Mouse (Mus musculus) C2C12 (cell line): ENCODE measurements around the gene Sh2d3c. TPM values are rescaled to one million over a fixed set of nuclear protein-coding genes. Genes with fewer than 3 reads are reported as not detected.

Source experiments
- H3K27me3 ChIP-seq: one replicate; pipeline ENCODE4 v1.6.1; 2011; ENCODE audit not compliant: control insufficient read depth, insufficient read depth, insufficient read length
- H3K36me3 ChIP-seq: one replicate; pipeline ENCODE4 v1.6.1; 2011; ENCODE audit not compliant: control insufficient read depth, insufficient read depth
- H3K4me3 ChIP-seq: one replicate; pipeline ENCODE4 v1.5.1; 2011; ENCODE audit warnings: mild to moderate bottlenecking, control low read depth; ENCODE audit not compliant: poor library complexity, insufficient read depth, severe bottlenecking
- H3K79me2 ChIP-seq: one replicate; pipeline ENCODE4 v1.6.1; 2011; ENCODE audit not compliant: control insufficient read depth, insufficient read depth
- H3K79me3 ChIP-seq: one replicate; pipeline ENCODE4 v1.6.1; 2011; ENCODE audit warnings: low read depth, control low read depth
- H3ac ChIP-seq: one replicate; pipeline ENCODE3; 2011; ENCODE audit warnings: low read depth; ENCODE audit not compliant: control insufficient read depth, insufficient read length
- CEBPB ChIP-seq: IDR thresholded peaks from one replicate; pipeline ENCODE4 v1.6.1; 2011; ENCODE audit warnings: low read depth, mild to moderate bottlenecking, control low read depth, moderate library complexity
- CTCF ChIP-seq: IDR thresholded peaks from one replicate; pipeline ENCODE4 v1.5.1; 2011; ENCODE audit not compliant: control insufficient read depth, insufficient read depth, insufficient read length
- FOSL1 ChIP-seq: IDR thresholded peaks from one replicate; pipeline ENCODE4 v1.8.0; 2011; ENCODE audit warnings: mild to moderate bottlenecking, low read length; ENCODE audit not compliant: poor library complexity, insufficient read depth, severe bottlenecking
- MAX ChIP-seq: IDR thresholded peaks from one replicate; pipeline ENCODE4 v1.6.1; 2011; ENCODE audit warnings: mild to moderate bottlenecking, control low read depth
- MYOD1 ChIP-seq: IDR thresholded peaks from one replicate; pipeline ENCODE4 v1.6.1; 2011; ENCODE audit warnings: low read depth; ENCODE audit not compliant: control insufficient read depth, insufficient read length
- MYOG ChIP-seq: IDR thresholded peaks from one replicate; pipeline ENCODE4 v1.6.1; 2011; ENCODE audit not compliant: control insufficient read depth, insufficient read length; ENCODE audit errors: extremely low read depth
- USF1 ChIP-seq: IDR thresholded peaks from one replicate; pipeline ENCODE4 v1.6.1; 2011; ENCODE audit warnings: low read depth, mild to moderate bottlenecking, control low read depth, moderate library complexity
- polyA plus RNA-seq: library from polyadenylated mRNA; unstranded; fragments of >200 nt; fragmentation: generic; extraction: Trizol; gene quantifications from one replicate; pipeline ENCODE4 v1.2.1, GENCODE M21; 2012; ENCODE audit warnings: missing spikeins

Gene Sh2d3c
- polyA plus RNA-seq, 1 experiment: 0.50 TPM

GRCm38 (mm10) chr2:32758503-32758902, 37.6 kb downstream of the Sh2d3c start:
- H3K36me3 ChIP-seq: peaks cover 10% of the 10 kb centered on the region

GRCm38 (mm10) chr2:32759001-32759400, 38.1 kb downstream of the Sh2d3c start:
- Histone ChIP-seq H3K79me3 (no peaks in the 10 kb centered on the region), H3K27me3 (no peaks in the 10 kb centered on the region), H3K36me3 (peaks cover 10% of the 10 kb centered on the region), H3K4me3 (no peak overlapping the region), H3K79me2 (no peaks in the 10 kb centered on the region), H3ac (no peak overlapping the region)
- TF ChIP-seq MAX: no peak
- no peak for TF ChIP-seq FOSL1
- TF ChIP-seq CTCF: no peak
- TF ChIP-seq MYOG: no peak
- TF ChIP-seq USF1: no peak
- no peak for TF ChIP-seq MYOD1
- TF ChIP-seq CEBPB: no peak

More at GRCm38 (mm10) chr2:32758503-32758902, 37.6 kb downstream of the Sh2d3c start:
- Histone ChIP-seq H3K27me3 (no peaks in the 10 kb centered on the region), H3K79me2 (no peaks in the 10 kb centered on the region), H3K4me3 (no peak overlapping the region), H3K79me3 (no peaks in the 10 kb centered on the region), H3ac (no peak overlapping the region)
- TF ChIP-seq USF1 (no peak), CEBPB (no peak), FOSL1 (no peak), MAX (no peak), CTCF (no peak), MYOD1 (no peak), MYOG (no peak)

GRCm38 (mm10) chr2:32761361-32761760, 40.5 kb downstream of the Sh2d3c start:
- Histone ChIP-seq H3K27me3 (no peaks in the 10 kb centered on the region), H3K4me3 (no peak overlapping the region), H3K79me3 (no peaks in the 10 kb centered on the region), H3ac (no peak overlapping the region), H3K36me3 (peaks cover 10% of the 10 kb centered on the region), H3K79me2 (no peaks in the 10 kb centered on the region)
- no peak for TF ChIP-seq CEBPB
- TF ChIP-seq MYOD1: no peak
- TF ChIP-seq MAX: no peak
- no peak for TF ChIP-seq CTCF
- TF ChIP-seq FOSL1: no peak

GRCm38 (mm10) chr2:32761859-32762258, 41.0 kb downstream of the Sh2d3c start:
- Histone ChIP-seq H3ac (no peak overlapping the region), H3K4me3 (no peak overlapping the region), H3K36me3 (peaks cover 10% of the 10 kb centered on the region), H3K79me3 (no peaks in the 10 kb centered on the region), H3K27me3 (no peaks in the 10 kb centered on the region), H3K79me2 (no peaks in the 10 kb centered on the region)
- TF ChIP-seq MYOG (no peak), MAX (no peak), CTCF (no peak), FOSL1 (no peak), USF1 (no peak), MYOD1 (no peak), CEBPB (no peak)

- Histone ChIP-seq H3K79me3 (no peaks in the 10 kb centered on the region), H3K36me3 (peaks cover 10% of the 10 kb centered on the region), H3K79me2 (no peaks in the 10 kb centered on the region), H3K27me3 (no peaks in the 10 kb centered on the region), H3ac (no peak overlapping the region), H3K4me3 (no peak overlapping the region)
- peak; percentile 22 for TF ChIP-seq CTCF
- TF ChIP-seq MYOD1: no peak
- no peak for TF ChIP-seq MYOG
Observed at GRCm38 (mm10) chr2:32763353-32763752, 42.5 kb downstream of the Sh2d3c start.

- Histone ChIP-seq H3K79me2 (no peaks in the 10 kb centered on the region), H3K4me3 (no peak overlapping the region), H3K27me3 (no peaks in the 10 kb centered on the region), H3ac (no peak overlapping the region), H3K79me3 (no peaks in the 10 kb centered on the region), H3K36me3 (no peaks in the 10 kb centered on the region)
- TF ChIP-seq MAX: no peak
- no peak for TF ChIP-seq CEBPB
- TF ChIP-seq USF1: no peak
- no peak for TF ChIP-seq MYOD1
- TF ChIP-seq CTCF: no peak
Observed at GRCm38 (mm10) chr2:32767241-32767640, 46.4 kb downstream of the Sh2d3c start.

DNA sequence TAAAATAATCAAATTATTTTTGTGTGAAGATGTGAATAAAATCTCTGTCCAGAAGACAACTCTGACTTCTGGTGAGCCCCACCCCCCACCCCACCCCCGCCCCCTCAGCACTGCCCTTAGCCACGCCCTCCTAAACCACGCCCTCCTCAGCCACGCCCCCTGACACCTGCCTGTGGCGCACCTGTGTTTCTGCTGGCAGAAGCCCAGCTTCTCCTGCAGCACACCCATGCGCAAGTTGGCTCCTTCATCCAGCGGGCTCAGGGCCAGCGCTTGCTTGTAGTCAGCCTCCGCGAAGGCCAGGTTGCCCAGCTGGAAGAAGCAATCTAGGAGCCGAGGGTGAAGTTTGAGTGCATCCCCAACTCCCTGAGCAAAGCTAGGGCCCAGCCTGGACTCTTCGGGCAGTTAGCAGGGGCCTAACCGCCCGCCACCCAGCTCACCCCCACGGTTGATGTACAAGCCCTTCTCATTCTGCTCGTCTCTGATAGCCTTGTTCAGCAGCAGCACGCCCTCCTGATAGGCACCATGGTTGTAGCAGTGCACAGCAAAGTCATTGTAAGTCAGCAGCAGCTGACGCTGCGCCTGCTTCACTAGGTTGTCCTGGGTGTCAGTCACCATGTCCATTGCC, 47.9 kb downstream of the Sh2d3c start:
- H3K79me3 ChIP-seq: no peaks in the 10 kb centered on the region
- H3K4me3 ChIP-seq: no peak overlapping the region
- no peaks in the 10 kb centered on the region for H3K36me3 ChIP-seq
- TF ChIP-seq CTCF (no peak), MYOG (no peak), MAX (no peak)
- H3K27me3 ChIP-seq: no peaks in the 10 kb centered on the region
- no peak overlapping the region for H3ac ChIP-seq
- no peaks in the 10 kb centered on the region for H3K79me2 ChIP-seq
